Mouse (Mus musculus) testis, adult 2 months (tissue): Measurements from ENCODE around the gene Acads. TPM values are rescaled to one million over a fixed set of nuclear protein-coding genes. Genes with fewer than 3 reads are reported as not detected.
A peak's percentile ranks its signal among the peaks of the same experiment; 100 is the strongest.

ENCODE experiments used
- H3K27ac ChIP-seq: fragments of 200-500 bp; 2 replicates; pipeline ENCODE4 v1.5.1; 2012; ENCODE audit warnings: low read depth, low read length; ENCODE audit not compliant: control insufficient read depth, insufficient read depth
- H3K27me3 ChIP-seq: fragments of 200-500 bp; 2 replicates; pipeline ENCODE4 v1.6.1; 2012; ENCODE audit warnings: mild to moderate bottlenecking, low read length, moderate library complexity; ENCODE audit not compliant: control insufficient read depth, insufficient read depth
- H3K36me3 ChIP-seq: fragments of 200-500 bp; 2 replicates; pipeline ENCODE4 v1.6.1; 2012; ENCODE audit warnings: mild to moderate bottlenecking, low read length; ENCODE audit not compliant: control insufficient read depth, insufficient read depth
- H3K4me1 ChIP-seq: fragments of 200-500 bp; 2 replicates; pipeline ENCODE4 v1.6.1; 2012; ENCODE audit warnings: low read length; ENCODE audit not compliant: control insufficient read depth, insufficient read depth
- H3K4me3 ChIP-seq: fragments of 200-500 bp; 2 replicates; pipeline ENCODE4 v1.5.1; 2012; ENCODE audit warnings: low read depth, mild to moderate bottlenecking, low read length, moderate library complexity, mixed read lengths; ENCODE audit not compliant: control insufficient read depth
- CTCF ChIP-seq: fragments of 200-500 bp; IDR thresholded peaks from 2 replicates; pipeline ENCODE4 v1.5.1; 2012; ENCODE audit warnings: low read depth, mild to moderate bottlenecking, inconsistent platforms, low read length, moderate library complexity; ENCODE audit not compliant: control insufficient read depth, insufficient read depth, insufficient replicate concordance
- POLR2A ChIP-seq: fragments of 200-500 bp; IDR thresholded peaks from 2 replicates; pipeline ENCODE4 v1.6.1; 2012; ENCODE audit warnings: low read depth, mild to moderate bottlenecking, inconsistent platforms, low read length, moderate library complexity; ENCODE audit not compliant: control insufficient read depth
- polyA plus RNA-seq: library from polyadenylated mRNA; depleted of rRNA; stranded (reverse); fragments of >200 nt; gene quantifications from 2 replicates; pipeline ENCODE4 v1.2.3, GENCODE M21; 2012

Acads gene
- polyA plus RNA-seq, 1 experiment: 12.1 TPM

- Histone ChIP-seq H3K36me3 (no peaks in the 10 kb centered on the region), H3K4me3 (no peak overlapping the region), H3K4me1 (no peaks in the 10 kb centered on the region), H3K27ac (no peak overlapping the region), H3K27me3 (no peaks in the 10 kb centered on the region)
- no peak for TF ChIP-seq POLR2A
- no peak for TF ChIP-seq CTCF
These were observed 23.1 kb upstream of the Acads start for GRCm38 (mm10) chr5:115142166-115142697.

GRCm38 (mm10) chr5:115140726-115141125 is 21.6 kb upstream of the Acads start:
- H3K36me3 ChIP-seq: no peaks in the 10 kb centered on the region
- no peak overlapping the region for H3K27ac ChIP-seq
- no peak overlapping the region for H3K4me3 ChIP-seq
- H3K4me1 ChIP-seq: no peaks in the 10 kb centered on the region
- H3K27me3 ChIP-seq: no peaks in the 10 kb centered on the region
- TF ChIP-seq CTCF (no peak), POLR2A (no peak)

- no peak overlapping the region for H3K27ac ChIP-seq
- H3K4me1 ChIP-seq: peaks cover under 1% of the 10 kb centered on the region; the same call in 1 of the 2 replicates
- TF ChIP-seq POLR2A (no peak), CTCF (no peak)
These were observed 20.0 kb upstream of the Acads start for GRCm38 (mm10) chr5:115139124-115139523.

GRCm38 (mm10) chr5:115134234-115135165 is 15.4 kb upstream of the Acads start, which contains the start of gene Unc119b:
Gene Unc119b, minus strand, starts transcription at chr5:115134975.
- Histone ChIP-seq H3K27me3 (no peaks in the 10 kb centered on the region), H3K4me3 (peak within 1 kb of the TSS; percentile 99), H3K27ac (peak within 1 kb of the TSS; percentile 92), H3K4me1 (peaks cover 6% of the 10 kb centered on the region), H3K36me3 (no peaks in the 10 kb centered on the region; the same call in 1 of the 2 replicates)
- TF ChIP-seq CTCF (no peak), POLR2A (peak; percentile 72)

More at GRCm38 (mm10) chr5:115139124-115139523, 20.0 kb upstream of the Acads start:
- no peak overlapping the region for H3K4me3 ChIP-seq
- H3K27me3 ChIP-seq: no peaks in the 10 kb centered on the region
- no peaks in the 10 kb centered on the region for H3K36me3 ChIP-seq

GRCm38 (mm10) chr5:115133358-115134066 is 14.4 kb upstream of the Acads start:
- TF ChIP-seq POLR2A: no peak
- Histone ChIP-seq H3K36me3 (no peaks in the 10 kb centered on the region; the same call in 1 of the 2 replicates), H3K27ac (no peak overlapping the region), H3K4me3 (peak overlapping the region; percentile 99), H3K4me1 (peaks cover 6% of the 10 kb centered on the region), H3K27me3 (no peaks in the 10 kb centered on the region)

GRCm38 (mm10) chr5:115132465-115132864 is 13.3 kb upstream of the Acads start:
- no peaks in the 10 kb centered on the region for H3K27me3 ChIP-seq
- H3K27ac ChIP-seq: no peak overlapping the region
- TF ChIP-seq CTCF (no peak), POLR2A (no peak)
- H3K36me3 ChIP-seq: no peaks in the 10 kb centered on the region; the same call in 1 of the 2 replicates
- H3K4me3 ChIP-seq: no peak overlapping the region
- peaks cover 6% of the 10 kb centered on the region for H3K4me1 ChIP-seq

GRCm38 (mm10) chr5:115129328-115129727 is 10.2 kb upstream of the Acads start:
- H3K4me3 ChIP-seq: no peak overlapping the region
- H3K27ac ChIP-seq: no peak overlapping the region
- peaks cover 6% of the 10 kb centered on the region for H3K4me1 ChIP-seq
- TF ChIP-seq POLR2A (no peak), CTCF (no peak)
- H3K27me3 ChIP-seq: no peaks in the 10 kb centered on the region
- H3K36me3 ChIP-seq: peaks cover 2% of the 10 kb centered on the region; the same call in 1 of the 2 replicates
